Mouse (Mus musculus) cortical plate, adult 2 months (tissue): ENCODE measurements around the gene Rsph3a.

Source experiments
- CTCF ChIP-seq: fragments of 200-500 bp; IDR thresholded peaks from 2 replicates; pipeline ENCODE4 v1.5.1; 2011; ENCODE audit warnings: mild to moderate bottlenecking, control low read depth, low read length; ENCODE audit not compliant: insufficient read depth; ENCODE audit errors: extremely low read depth
- POLR2A ChIP-seq: fragments of 200-500 bp; IDR thresholded peaks from 2 replicates; pipeline ENCODE4 v1.6.1; 2011; ENCODE audit warnings: mild to moderate bottlenecking, low read length, control low read depth; ENCODE audit not compliant: insufficient read depth; ENCODE audit errors: extremely low read depth

- TF ChIP-seq POLR2A (no peak), CTCF (no peak)
Measured at GRCm38 (mm10) chr17:7915791-7916190, 29.6 kb upstream of the Rsph3a start.
